Mouse (Mus musculus) embryonic facial prominence, embryonic 12.5 days (tissue): ENCODE measurements around the gene Rfng. TPM values are rescaled to one million over a fixed set of nuclear protein-coding genes. Genes with fewer than 3 reads are reported as not detected.

Experiments used
- ATAC-seq: fragments of 200-750 bp; cut with Nextera tagmentation; 2 replicates; pipeline ENCODE4 v1.8.0; 2017; ENCODE audit not compliant: insufficient number of reproducible peaks, insufficient read depth, low FRiP score, low TSS enrichment
- H3K27ac ChIP-seq: fragments of 300-500 bp; sonication (generic); 2 replicates; pipeline ENCODE4 v1.5.1; 2016; ENCODE audit warnings: mild to moderate bottlenecking
- H3K27me3 ChIP-seq: fragments of 300-500 bp; sonication (generic); 2 replicates; pipeline ENCODE4 v1.6.1; 2016; ENCODE audit warnings: mild to moderate bottlenecking, moderate library complexity
- H3K36me3 ChIP-seq: fragments of 300-500 bp; sonication (generic); 2 replicates; pipeline ENCODE4 v1.6.1; 2016; ENCODE audit warnings: mild to moderate bottlenecking
- H3K4me1 ChIP-seq: fragments of 300-500 bp; sonication (generic); 2 replicates; pipeline ENCODE4 v1.6.1; 2016
- H3K4me2 ChIP-seq: fragments of 300-500 bp; sonication (generic); replicated peaks from 2 replicates; pipeline ENCODE4 v1.6.1; 2016; ENCODE audit warnings: mild to moderate bottlenecking, moderate library complexity
- H3K4me3 ChIP-seq: fragments of 300-500 bp; sonication (generic); 2 replicates; pipeline ENCODE4 v1.5.1; 2016; ENCODE audit warnings: mild to moderate bottlenecking
- H3K9ac ChIP-seq: fragments of 300-500 bp; sonication (generic); 2 replicates; pipeline ENCODE4 v1.6.1; 2016; ENCODE audit warnings: mild to moderate bottlenecking, moderate library complexity
- H3K9me3 ChIP-seq: fragments of 300-500 bp; sonication (generic); 2 replicates; pipeline ENCODE4 v1.6.1; 2016; ENCODE audit warnings: mild to moderate bottlenecking, moderate library complexity
- WGBS: fragments of 180-500 bp; shearing (Covaris S2); methylation state at CpG from one replicate; pipeline ENCODE4 v1.1.7; 2016; 5-methylcytosine and 5-hydroxymethylcytosine counted together
- polyA plus RNA-seq: library from polyadenylated mRNA; unstranded; fragments of >200 nt; fragmentation: Nextera tagmentation; extraction: Ambion mirVana; gene quantifications from 2 replicates; pipeline ENCODE4 v1.2.1, GENCODE M21; 2016

Rfng gene
- polyA plus RNA-seq, 1 experiment from 2014 or later, result 47.0 TPM

GRCm38 (mm10) chr11:120733521-120733920 lies 50.5 kb downstream of the Rfng start:
- no peaks in the 10 kb centered on the region for H3K9me3 ChIP-seq
- H3K27ac ChIP-seq, result no peak overlapping the region
- H3K4me1 ChIP-seq, result peaks cover 20% of the 10 kb centered on the region; the same call in 1 of the 2 replicates
- no peak for ATAC-seq
- 63% methylated on average over 6 of the region's 6 CpGs for WGBS
- no peaks in the 10 kb centered on the region for H3K36me3 ChIP-seq
- no peak overlapping the region for H3K4me2 ChIP-seq
- no peaks in the 10 kb centered on the region for H3K27me3 ChIP-seq
- no peak overlapping the region for H3K9ac ChIP-seq
- no peak overlapping the region for H3K4me3 ChIP-seq

- no peak for ATAC-seq
- Histone ChIP-seq H3K4me1 (peaks cover 20% of the 10 kb centered on the region; the same call in 1 of the 2 replicates), H3K9ac (no peak within 1 kb of the TSS), H3K4me3 (no peak within 1 kb of the TSS), H3K9me3 (no peaks in the 10 kb centered on the region), H3K4me2 (no peak within 1 kb of the TSS), H3K36me3 (no peaks in the 10 kb centered on the region), H3K27ac (peak within 1 kb of the TSS; percentile 42; the same call in 1 of the 2 replicates), H3K27me3 (no peaks in the 10 kb centered on the region)
- 62% methylated on average over 12 of the region's 12 CpGs for WGBS
Measured at GRCm38 (mm10) chr11:120731858-120732680, 51.9 kb downstream of the Rfng start, which contains the start of gene Cbr2. Gene Cbr2, minus strand, starts transcription at chr11:120732114.

- no peak for ATAC-seq
- peaks cover 25% of the 10 kb centered on the region; the same call in 1 of the 2 replicates for H3K4me1 ChIP-seq
- H3K9ac ChIP-seq, result no peak overlapping the region
- no peaks in the 10 kb centered on the region for H3K9me3 ChIP-seq
- H3K4me3 ChIP-seq, result no peak overlapping the region
- H3K4me2 ChIP-seq, result no peak overlapping the region
- 0 out of 2 replicates have a peak overlapping the region, but pooled peaks have one; percentile 42 for H3K27ac ChIP-seq
- WGBS, result 89% methylated on average over 1 of the region's 1 CpGs
- H3K36me3 ChIP-seq, result no peaks in the 10 kb centered on the region
- no peaks in the 10 kb centered on the region for H3K27me3 ChIP-seq
Measured at GRCm38 (mm10) chr11:120731395-120731794, 52.6 kb downstream of the Rfng start.

Other genes with a start within 250 kb of the Rfng start
- 234 and 242 TPM in 2 replicates for gene Mcrip1, start 234.5 kb downstream of the Rfng start, polyA plus RNA-seq
- 0.36 TPM in 1 of 2 replicates, not detected in the other for gene Ppp1r27, start 233.1 kb downstream of the Rfng start, polyA plus RNA-seq
- gene P4hb, start 211.0 kb downstream of the Rfng start, polyA plus RNA-seq, result 622 and 637 TPM in 2 replicates
- 561 and 568 TPM in 2 replicates for gene Arhgdia, start 202.6 kb downstream of the Rfng start, polyA plus RNA-seq
- 683 and 688 TPM in 2 replicates for gene Alyref, start 185.8 kb downstream of the Rfng start, polyA plus RNA-seq
- gene Anapc11, start 185.8 kb downstream of the Rfng start, polyA plus RNA-seq, result 191 and 198 TPM in 2 replicates
- gene Npb, start 175.7 kb downstream of the Rfng start, polyA plus RNA-seq, result 0.99 TPM in 1 of 2 replicates, not detected in the other
- 143 and 147 TPM in 2 replicates for gene Pcyt2, start 166.3 kb downstream of the Rfng start, polyA plus RNA-seq
- 29.7 and 30.4 TPM in 2 replicates for gene Sirt7, start 159.0 kb downstream of the Rfng start, polyA plus RNA-seq
- gene Mafg, start 150.6 kb downstream of the Rfng start, polyA plus RNA-seq, result 33.6 and 34.8 TPM in 2 replicates
- 25.3 and 26.5 TPM in 2 replicates for gene Pycr1, start 140.4 kb downstream of the Rfng start, polyA plus RNA-seq
- gene Myadml2, start 136.0 kb downstream of the Rfng start, polyA plus RNA-seq, result 0.47 TPM in 1 of 2 replicates, not detected in the other
- 5.1 and 6.3 TPM in 2 replicates for gene Notum, start 123.0 kb downstream of the Rfng start, polyA plus RNA-seq
- 131 and 139 TPM in 2 replicates for gene Aspscr1, start 111.2 kb downstream of the Rfng start, polyA plus RNA-seq
- gene Cenpx, start 70.5 kb downstream of the Rfng start, polyA plus RNA-seq, result 131 TPM in 2 replicates
- 77.5 and 83.7 TPM in 2 replicates for gene Lrrc45, start 70.3 kb downstream of the Rfng start, polyA plus RNA-seq
- 59.7 and 62.8 TPM in 2 replicates for gene Rac3, start 62.7 kb downstream of the Rfng start, polyA plus RNA-seq
- gene Dcxr, start 56.9 kb downstream of the Rfng start, polyA plus RNA-seq, result 11.5 and 12.3 TPM in 2 replicates
- 5.9 and 6.1 TPM in 2 replicates for gene Cbr2, start 52.1 kb downstream of the Rfng start, polyA plus RNA-seq
- 4.2 and 5.8 TPM in 2 replicates for gene Hmga1b, start 21.4 kb downstream of the Rfng start, polyA plus RNA-seq
- 243 and 245 TPM in 2 replicates for gene Gps1, start 65 bp upstream of the Rfng start, polyA plus RNA-seq
- gene Dus1l, start 12.2 kb upstream of the Rfng start, polyA plus RNA-seq, result 66.1 and 70.5 TPM in 2 replicates
- gene Fasn, start 40.3 kb upstream of the Rfng start, polyA plus RNA-seq, result 74.2 and 77.0 TPM in 2 replicates
- 7.2 and 7.5 TPM in 2 replicates for gene Ccdc57, start 148.7 kb upstream of the Rfng start, polyA plus RNA-seq
- 46.2 and 46.9 TPM in 2 replicates for gene Slc16a3, start 164.3 kb upstream of the Rfng start, polyA plus RNA-seq
- gene Csnk1d, start 207.1 kb upstream of the Rfng start, polyA plus RNA-seq, result 159 and 160 TPM in 2 replicates